Mouse (Mus musculus) CH12.LX (cell line): Measurements from ENCODE around the gene Sgk2. TPM values are rescaled to one million over a fixed set of nuclear protein-coding genes. Genes with fewer than 3 reads are reported as not detected.

Experiments used
- DNase-seq: peaks from one replicate; pipeline ENCODE4 v3.0.0-alpha.2; 2013; ENCODE audit errors: extremely low read depth
- H3K27ac ChIP-seq: 2 replicates; pipeline ENCODE4 v1.5.1; 2012; ENCODE audit warnings: low read depth, mild to moderate bottlenecking, control low read depth, moderate library complexity; ENCODE audit not compliant: insufficient read depth
- H3K27me3 ChIP-seq: replicated peaks from 2 replicates; pipeline ENCODE3; 2012; ENCODE audit warnings: inconsistent platforms
- H3K36me3 ChIP-seq, 2 experiments: replicated peaks in 1 of 2; 2 replicates each; pipeline versions ENCODE3 to v1.6.1; 2012; ENCODE audit warnings: inconsistent platforms in 1 of 2, low read length in 1 of 2, mild to moderate bottlenecking in 1 of 2, mixed read lengths in 1 of 2, moderate library complexity in 1 of 2; ENCODE audit not compliant: control insufficient read depth in 1 of 2, insufficient read depth in 1 of 2
- H3K4me1 ChIP-seq, 2 experiments: 2 replicates each; pipeline ENCODE4 v1.6.1; 2012; ENCODE audit warnings: inconsistent platforms in 1 of 2, moderate library complexity in 1 of 2; ENCODE audit not compliant: insufficient read depth in 2 of 2, control insufficient read depth in 1 of 2
- H3K4me2 ChIP-seq: 2 replicates; pipeline ENCODE4 v1.6.1; 2012; ENCODE audit warnings: low read depth, mild to moderate bottlenecking, control low read depth; ENCODE audit not compliant: poor library complexity, insufficient read depth, severe bottlenecking
- H3K4me3 ChIP-seq, 3 experiments: fragments of 150-350 bp in 1 of 3; sonication (generic) in 1 of 3; replicated peaks in 1 of 3; 2 replicates each; pipeline versions ENCODE3 to v1.5.1; 2011 to 2012; ENCODE audit warnings: low read depth in 2 of 3, low read length in 2 of 3, mild to moderate bottlenecking in 2 of 3, moderate library complexity in 2 of 3, control low read depth in 1 of 3, improper control_type of control experiment in 1 of 3, inconsistent platforms in 1 of 3, mixed read lengths in 1 of 3; ENCODE audit not compliant: poor library complexity in 1 of 3
- H3K79me2 ChIP-seq: replicated peaks from 2 replicates; pipeline ENCODE4 v1.6.1; 2012; ENCODE audit warnings: mild to moderate bottlenecking, moderate library complexity; ENCODE audit not compliant: control insufficient read depth, poor library complexity, insufficient read depth, severe bottlenecking; ENCODE audit errors: extremely low read depth
- H3K9ac ChIP-seq: 2 replicates; pipeline ENCODE4 v1.6.1; 2012; ENCODE audit warnings: low read depth, mild to moderate bottlenecking, control low read depth, moderate library complexity; ENCODE audit not compliant: insufficient read depth
- H3K9me3 ChIP-seq: replicated peaks from 2 replicates; pipeline ENCODE3; 2012; ENCODE audit warnings: low read length, inconsistent platforms, mixed read lengths
- CHD1 ChIP-seq: IDR thresholded peaks from 2 replicates; pipeline ENCODE4 v1.6.1; 2012; ENCODE audit warnings: low read depth, low read length, improper control_type of control experiment, inconsistent platforms
- CTCF ChIP-seq, 2 experiments: IDR thresholded peaks in 1 of 2; conservative IDR thresholded peaks in 1 of 2; 2 replicates each; pipeline ENCODE4 v1.5.1; 2011 to 2012; ENCODE audit warnings: low read depth in 2 of 2, low read length in 2 of 2, improper control_type of control experiment in 1 of 2, inconsistent platforms in 1 of 2, mild to moderate bottlenecking in 1 of 2, moderate library complexity in 1 of 2
- E2F4 ChIP-seq: IDR thresholded peaks from 2 replicates; pipeline ENCODE4 v1.6.1; 2011; ENCODE audit warnings: low read depth, low read length, improper control_type of control experiment; ENCODE audit not compliant: insufficient replicate concordance
- EP300 ChIP-seq: IDR thresholded peaks from 2 replicates; pipeline ENCODE4 v1.6.1; 2011; ENCODE audit warnings: low read length, improper control_type of control experiment
- ETS1 ChIP-seq: conservative IDR thresholded peaks from 2 replicates; pipeline ENCODE4 v1.6.1; 2012; ENCODE audit warnings: low read depth, mild to moderate bottlenecking, inconsistent platforms, low read length, improper control_type of control experiment, moderate library complexity
- GABPA ChIP-seq: IDR thresholded peaks from 2 replicates; pipeline ENCODE4 v1.6.1; 2012; ENCODE audit warnings: low read depth, low read length, improper control_type of control experiment, inconsistent platforms; ENCODE audit not compliant: insufficient replicate concordance
- HCFC1 ChIP-seq: IDR thresholded peaks from 2 replicates; pipeline ENCODE4 v1.6.1; 2012; ENCODE audit warnings: low read depth, mild to moderate bottlenecking, inconsistent platforms, low read length, improper control_type of control experiment
- MAX ChIP-seq: IDR thresholded peaks from 2 replicates; pipeline ENCODE4 v1.6.1; 2011; ENCODE audit warnings: low read length, improper control_type of control experiment
- MAZ ChIP-seq: IDR thresholded peaks from 2 replicates; pipeline ENCODE4 v1.6.1; 2012; ENCODE audit warnings: low read depth, mild to moderate bottlenecking, inconsistent platforms, low read length, improper control_type of control experiment, moderate library complexity
- MXI1 ChIP-seq: IDR thresholded peaks from 2 replicates; pipeline ENCODE4 v1.6.1; 2011; ENCODE audit warnings: mild to moderate bottlenecking, low read depth, low read length, improper control_type of control experiment
- MYC ChIP-seq: IDR thresholded peaks from 2 replicates; pipeline ENCODE4 v1.6.1; 2011; ENCODE audit warnings: low read depth, mild to moderate bottlenecking, improper control_type of control experiment, low read length
- NELFE ChIP-seq: IDR thresholded peaks from 2 replicates; pipeline ENCODE4 v1.6.1; 2011; ENCODE audit warnings: low read depth, low read length, improper control_type of control experiment
- NRF1 ChIP-seq: IDR thresholded peaks from 2 replicates; pipeline ENCODE4 v1.6.1; 2014; ENCODE audit warnings: low read depth, mild to moderate bottlenecking, inconsistent platforms, low read length, improper control_type of control experiment, moderate library complexity
- PAX5 ChIP-seq: IDR thresholded peaks from 2 replicates; pipeline ENCODE4 v1.6.1; 2012; ENCODE audit warnings: low read length, inconsistent platforms, mixed read lengths
- POLR2A ChIP-seq: IDR thresholded peaks from 2 replicates; pipeline ENCODE4 v1.6.1; 2011; ENCODE audit warnings: low read depth, mild to moderate bottlenecking, improper control_type of control experiment, low read length
- SMC3 ChIP-seq: IDR thresholded peaks from 2 replicates; pipeline ENCODE4 v1.6.1; 2011; ENCODE audit warnings: low read depth, low read length, improper control_type of control experiment
- TBP ChIP-seq: conservative IDR thresholded peaks from 2 replicates; pipeline ENCODE4 v1.6.1; 2011; ENCODE audit warnings: low read depth, low read length, improper control_type of control experiment
- USF1 ChIP-seq: IDR thresholded peaks from 2 replicates; pipeline ENCODE4 v1.6.1; 2014; ENCODE audit warnings: low read depth, mild to moderate bottlenecking, inconsistent platforms, low read length, improper control_type of control experiment
- USF2 ChIP-seq: conservative IDR thresholded peaks from 2 replicates; pipeline ENCODE4 v1.6.1; 2011; ENCODE audit warnings: low read depth, low read length, improper control_type of control experiment
- ZC3H11A ChIP-seq: IDR thresholded peaks from 2 replicates; pipeline ENCODE4 v1.6.1; 2012; ENCODE audit warnings: low read depth, mild to moderate bottlenecking, inconsistent platforms, low read length, improper control_type of control experiment
- ZNF384 ChIP-seq: IDR thresholded peaks from 2 replicates; pipeline ENCODE4 v1.6.1; 2012; ENCODE audit warnings: low read depth, low read length, improper control_type of control experiment, inconsistent platforms
- dilution Hi-C: fragments of 300-500 bp; cut with MboI; formaldehyde crosslinking; loops from 2 replicates; pipeline ENCODE4 v1.14.3; 2020; ENCODE audit warnings: low sequenced_read_pairs; ENCODE audit not compliant: extremely low pct_unique_long_range_greater_than_20kb, extremely low pct_ligation_motif_present
- in situ Hi-C: fragments of 300-500 bp; cut with MboI; formaldehyde crosslinking; loops from 3 replicates; pipeline ENCODE4 v1.14.3; 2019; ENCODE audit warnings: low sequenced_read_pairs, low pct_ligation_motif_present, low pct_unique_long_range_greater_than_20kb, mixed read lengths
- polyA plus RNA-seq: library from polyadenylated mRNA; unstranded; fragments of >175 nt; gene quantifications from 2 replicates; pipeline ENCODE4 v1.2.1, GENCODE M21; 2012; ENCODE audit warnings: low read depth; ENCODE audit not compliant: insufficient read length
- total RNA-seq, 2 experiments: library from RNA; depleted of rRNA; stranded (reverse); fragments of 300-350 nt in 1 of 2; fragments of >200 nt in 1 of 2; gene quantifications; 2 replicates each; pipeline ENCODE4 v1.2.3; 2012 to 2014

Gene Sgk2
- total and polyA plus RNA-seq, 3 experiments, result not detected

DNA sequence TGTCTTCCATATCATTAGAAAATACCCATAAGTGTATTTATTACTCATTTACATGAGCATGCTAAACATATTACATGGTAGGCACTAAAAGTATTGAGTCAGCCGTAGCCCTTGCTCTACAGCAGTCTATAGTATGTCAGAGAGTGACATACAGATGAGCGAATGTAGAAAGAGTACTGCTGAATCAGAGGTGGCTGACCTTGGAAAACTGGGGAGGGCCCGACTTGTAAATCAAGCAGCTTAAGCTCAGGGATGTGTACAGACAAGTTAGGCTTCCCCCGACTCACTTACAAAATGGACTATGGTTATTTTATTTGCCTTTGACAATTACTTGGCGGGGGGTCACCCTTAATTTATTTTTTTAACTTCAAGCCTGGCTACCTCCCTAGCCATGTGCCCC, 44.2 kb downstream of the Sgk2 start:
- TF ChIP-seq ZNF384, result no peak
- TF ChIP-seq MAX, result no peak
- no peak for TF ChIP-seq NRF1
- TF ChIP-seq POLR2A, result no peak
- TF ChIP-seq USF1, result no peak
- no peak for TF ChIP-seq PAX5
- no peak for TF ChIP-seq GABPA
- no peak for TF ChIP-seq ETS1
- TF ChIP-seq USF2, result no peak
- TF ChIP-seq NELFE, result no peak
- TF ChIP-seq TBP, result no peak
- no peak for TF ChIP-seq MYC
- TF ChIP-seq SMC3, result no peak
- TF ChIP-seq EP300, result no peak
- no peak for TF ChIP-seq ZC3H11A
- TF ChIP-seq CTCF (conservative IDR thresholded peaks at IDR 0.05 in 1 of 2, IDR thresholded peaks at IDR 0.05 in 1 of 2; ENCODE audit: low read depth in 2 of 2, low read length in 2 of 2), result no peak
- no peak for TF ChIP-seq CHD1
- Histone ChIP-seq H3K27me3 (no peaks in the 10 kb centered on the region), H3K9me3 (no peaks in the 10 kb centered on the region), H3K36me3 (peaks cover 58 to 95% of the 10 kb centered on the region in 2 experiments), H3K4me2 (no peak overlapping the region), H3K4me1 (no peaks in the 10 kb centered on the region), H3K27ac (no peak overlapping the region), H3K4me3 (no peak overlapping the region), H3K9ac (no peak overlapping the region), H3K79me2 (no peaks in the 10 kb centered on the region)
- dilution Hi-C loops (no loop called here), in situ Hi-C loops (no loop called here)
- DNase-seq, result no peak

GRCm38 (mm10) chr2:163031757-163032156, 44.6 kb downstream of the Sgk2 start:
- Histone ChIP-seq H3K9me3 (no peaks in the 10 kb centered on the region), H3K9ac (no peak overlapping the region), H3K4me2 (no peak overlapping the region), H3K79me2 (no peaks in the 10 kb centered on the region), H3K4me1 (no peaks in the 10 kb centered on the region)
- dilution Hi-C loops, result no loop called here
- TF ChIP-seq HCFC1 (no peak), E2F4 (no peak), TBP (no peak), MXI1 (no peak), MAZ (no peak), USF2 (no peak), USF1 (no peak), MYC (no peak)
- TF ChIP-seq, all 38 proteins: peak for 0
- Histone ChIP-seq H3K36me3 (peaks cover 58 to 95% of the 10 kb centered on the region in 2 experiments), H3K4me3 (no peak overlapping the region), H3K27ac (no peak overlapping the region; the same call in 1 of the 2 replicates), H3K27me3 (no peaks in the 10 kb centered on the region)
- no peak for DNase-seq
- in situ Hi-C loops, result no loop called here
